Mouse (Mus musculus): ENCODE data around the gene Nrtn.
A peak's percentile ranks its signal among the peaks of the same experiment; 100 is the strongest.

The Nrtn gene

GRCm38 (mm10) chr17:56762769-56763731 is 5.7 kb upstream of the Nrtn start:
- peak; percentile 55 for DNase-seq (ENCODE audit: low spot score)

GRCm38 (mm10) chr17:56761991-56762410 is 4.7 kb upstream of the Nrtn start:
- DNase-seq (ENCODE audit: low spot score) = peak; percentile 84

GRCm38 (mm10) chr17:56761077-56761476 is 3.7 kb upstream of the Nrtn start:
- no peak for DNase-seq (ENCODE audit: low spot score)

- DNase-seq (ENCODE audit: low spot score) = no peak
Observed at GRCm38 (mm10) chr17:56759261-56759660, 1.9 kb upstream of the Nrtn start.

- peak; percentile 76 for DNase-seq (ENCODE audit: low spot score)
Observed at GRCm38 (mm10) chr17:56758132-56758531, 802 bp upstream of the Nrtn start.

GRCm38 (mm10) chr17:56756703-56757399 is 479 bp downstream of the Nrtn start:
- peak; percentile 34 for DNase-seq (ENCODE audit: low spot score)

GRCm38 (mm10) chr17:56754271-56755185 is 2.8 kb downstream of the Nrtn start:
- no peak for DNase-seq (ENCODE audit: low spot score)

GRCm38 (mm10) chr17:56753452-56753851 is 3.9 kb downstream of the Nrtn start:
- no peak for DNase-seq (ENCODE audit: low spot score)

- DNase-seq (ENCODE audit: low spot score) = no peak
Observed at GRCm38 (mm10) chr17:56751404-56752072, 5.8 kb downstream of the Nrtn start.

- DNase-seq (ENCODE audit: low spot score) = no peak
Observed at GRCm38 (mm10) chr17:56744173-56744572, 13.2 kb downstream of the Nrtn start.

- no peak for DNase-seq (ENCODE audit: low spot score)
Observed at GRCm38 (mm10) chr17:56740788-56741160, 16.6 kb downstream of the Nrtn start.

- no peak for DNase-seq (ENCODE audit: low spot score)
Observed at GRCm38 (mm10) chr17:56740118-56740787, 17.1 kb downstream of the Nrtn start.

- no peak for DNase-seq (ENCODE audit: low spot score)
Observed at GRCm38 (mm10) chr17:56738221-56738620, 19.1 kb downstream of the Nrtn start.

- DNase-seq (ENCODE audit: low spot score) = no peak
Observed at GRCm38 (mm10) chr17:56736534-56736933, 20.8 kb downstream of the Nrtn start.

- no peak for DNase-seq (ENCODE audit: low spot score)
Observed at GRCm38 (mm10) chr17:56729656-56730055, 27.7 kb downstream of the Nrtn start.

GRCm38 (mm10) chr17:56729151-56729550 is 28.2 kb downstream of the Nrtn start:
- no peak for DNase-seq (ENCODE audit: low spot score)

- DNase-seq (ENCODE audit: low spot score) = no peak
Observed at GRCm38 (mm10) chr17:56728117-56728516, 29.2 kb downstream of the Nrtn start.

- no peak for DNase-seq (ENCODE audit: low spot score)
Observed at GRCm38 (mm10) chr17:56727659-56728058, 29.7 kb downstream of the Nrtn start.

- no peak for DNase-seq (ENCODE audit: low spot score)
Observed at GRCm38 (mm10) chr17:56727029-56727649, 30.2 kb downstream of the Nrtn start.

- no peak for DNase-seq (ENCODE audit: low spot score)
Observed at GRCm38 (mm10) chr17:56723419-56724161, 33.7 kb downstream of the Nrtn start.

Measured in ovary, postnatal 14 days (tissue).